Mouse (Mus musculus): ENCODE data around the gene Npepps.

DNA sequence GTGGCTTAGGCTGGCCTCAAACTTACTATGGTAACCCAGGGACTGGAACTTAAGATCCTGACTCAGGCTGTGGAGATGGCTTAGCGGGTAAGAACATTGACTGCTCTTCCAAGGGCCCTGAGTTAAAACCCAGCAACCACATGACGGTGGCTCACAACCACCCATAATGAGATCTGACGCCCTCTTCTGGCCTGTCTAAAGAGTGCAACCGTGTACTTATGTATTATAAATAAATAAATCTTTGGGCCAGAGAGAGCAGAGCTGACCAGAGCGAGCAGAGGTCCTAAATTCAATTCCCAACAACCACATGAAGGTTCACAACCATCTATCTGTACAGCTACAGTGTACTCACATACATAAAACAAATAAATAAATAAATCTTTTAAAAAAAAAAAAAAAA is 6.8 kb downstream of the Npepps start:
- TF ChIP-seq CTCF (IDR thresholded peaks at IDR 0.05; ENCODE audit: insufficient read depth, low read depth, low read length), result no peak
- no peak for TF ChIP-seq POLR2A (IDR thresholded peaks at IDR 0.05; ENCODE audit: insufficient read depth, low read depth, low read length)
